Mouse (Mus musculus): ENCODE data around the gene Wif1. TPM values are rescaled to one million over a fixed set of nuclear protein-coding genes. Genes with fewer than 3 reads are reported as not detected.

Wif1 gene
- polyA plus RNA-seq (2012; rRNA removed) = 0.29 and 0.33 TPM in 2 replicates

- DNase-seq (ENCODE audit: low read depth, low spot score) = peak; percentile 11
- 1% methylated on average over 49 of the region's 49 CpGs for WGBS
Observed at GRCm38 (mm10) chr10:121033826-121034568, at the start of gene Wif1. Gene Wif1, plus strand, starts transcription at chr10:121033960.

- WGBS = 57% methylated on average over 2 of the region's 2 CpGs
- no peak for DNase-seq (ENCODE audit: low read depth, low spot score)
Observed at GRCm38 (mm10) chr10:121002135-121002534, 31.6 kb upstream of the Wif1 start.

- no peak for DNase-seq (ENCODE audit: low read depth, low spot score)
- 74% methylated on average over 4 of the region's 4 CpGs for WGBS
Observed at GRCm38 (mm10) chr10:121011496-121011895, 22.3 kb upstream of the Wif1 start.

- no peak for DNase-seq (ENCODE audit: low read depth, low spot score)
- WGBS = 71% methylated on average over 8 of the region's 8 CpGs
Observed at GRCm38 (mm10) chr10:121016291-121016690, 17.5 kb upstream of the Wif1 start.

GRCm38 (mm10) chr10:121016711-121017503 is 16.9 kb upstream of the Wif1 start:
- DNase-seq (ENCODE audit: low read depth, low spot score) = no peak
- 34% methylated on average over 18 of the region's 18 CpGs for WGBS

GRCm38 (mm10) chr10:121022951-121023350 is 10.8 kb upstream of the Wif1 start:
- WGBS = 50% methylated on average over 5 of the region's 5 CpGs
- no peak for DNase-seq (ENCODE audit: low read depth, low spot score)

GRCm38 (mm10) chr10:121031802-121032201 is 2.0 kb upstream of the Wif1 start:
- DNase-seq (ENCODE audit: low read depth, low spot score) = peak; percentile 10
- 10% methylated on average over 7 of the region's 7 CpGs for WGBS

GRCm38 (mm10) chr10:121033128-121033791 is 500 bp upstream of the Wif1 start:
- WGBS = 1% methylated on average over 25 of the region's 25 CpGs
- DNase-seq (ENCODE audit: low read depth, low spot score) = peak; percentile 48

GRCm38 (mm10) chr10:121034569-121034947 is 798 bp downstream of the Wif1 start:
- DNase-seq (ENCODE audit: low read depth, low spot score) = no peak
- 11% methylated on average over 5 of the region's 5 CpGs for WGBS

- 74% methylated on average over 4 of the region's 4 CpGs for WGBS
- DNase-seq (ENCODE audit: low read depth, low spot score) = no peak
Observed at GRCm38 (mm10) chr10:121038556-121039284, 5.0 kb downstream of the Wif1 start.

- no peak for DNase-seq (ENCODE audit: low read depth, low spot score)
- WGBS = 63% methylated on average over 14 of the region's 14 CpGs
Observed at GRCm38 (mm10) chr10:121040911-121041310, 7.2 kb downstream of the Wif1 start.

GRCm38 (mm10) chr10:121047440-121047839 is 13.7 kb downstream of the Wif1 start:
- DNase-seq (ENCODE audit: low read depth, low spot score) = no peak
- 81% methylated on average over 10 of the region's 10 CpGs for WGBS

GRCm38 (mm10) chr10:121052076-121052475 is 18.3 kb downstream of the Wif1 start:
- WGBS = 90% methylated on average over 6 of the region's 6 CpGs

GRCm38 (mm10) chr10:121055452-121056188 is 21.9 kb downstream of the Wif1 start:
- 26% methylated on average over 13 of the region's 13 CpGs for WGBS
- no peak for DNase-seq (ENCODE audit: low read depth, low spot score)

More at GRCm38 (mm10) chr10:121052076-121052475, 18.3 kb downstream of the Wif1 start:
- DNase-seq (ENCODE audit: low read depth, low spot score) = no peak

- no peak for DNase-seq (ENCODE audit: low read depth, low spot score)
- WGBS = 57% methylated on average over 6 of the region's 6 CpGs
Observed at GRCm38 (mm10) chr10:121056823-121057222, 23.1 kb downstream of the Wif1 start.

GRCm38 (mm10) chr10:121059043-121060003 is 25.6 kb downstream of the Wif1 start:
- DNase-seq (ENCODE audit: low read depth, low spot score) = peak; percentile 71
- 32% methylated on average over 23 of the region's 23 CpGs for WGBS

GRCm38 (mm10) chr10:121061336-121061835 is 27.6 kb downstream of the Wif1 start:
- WGBS = 92% methylated on average over 5 of the region's 5 CpGs
- DNase-seq (ENCODE audit: low read depth, low spot score) = no peak

- DNase-seq (ENCODE audit: low read depth, low spot score) = no peak
- 87% methylated on average over 8 of the region's 8 CpGs for WGBS
Observed at GRCm38 (mm10) chr10:121062704-121063103, 28.9 kb downstream of the Wif1 start.

All from large intestine, adult 2 months (tissue).